Mouse (Mus musculus): Measurements from ENCODE around the gene Myo3b. TPM values are rescaled to one million over a fixed set of nuclear protein-coding genes. Genes with fewer than 3 reads are reported as not detected.
"Not testable (repeated sequence)": the region's sequence is repeated elsewhere in the genome, so short reads cannot be mapped to it uniquely, and the experiment has no call there.

Myo3b gene
- polyA plus RNA-seq (2015; fragmentation: Nextera tagmentation; extraction: Ambion mirVana): 0.04 and 0.07 TPM in 2 replicates

GRCm38 (mm10) chr2:70038752-70039151 lies at the start of gene Myo3b:
Myo3b (plus strand) TSS chr2:70039126.
- Histone ChIP-seq H3K4me1 (ENCODE audit: control insufficient read depth, insufficient read depth, low read length) (peaks cover 4% of the 10 kb centered on the region; the same call in 1 of the 2 replicates), H3K9me3 (ENCODE audit: control insufficient read depth, low read length) (no peaks in the 10 kb centered on the region), H3K27ac (ENCODE audit: low read length) (no peak within 1 kb of the TSS), H3K36me3 (ENCODE audit: control insufficient read depth, insufficient read depth, low read length) (no peaks in the 10 kb centered on the region), H3K4me3 (ENCODE audit: low read length) (no peak within 1 kb of the TSS), H3K27me3 (replicated peaks; ENCODE audit: control insufficient read depth, insufficient read depth, low read length) (no peaks in the 10 kb centered on the region), H3K4me2 (ENCODE audit: low read depth, low read length) (no peak within 1 kb of the TSS), H3K9ac (ENCODE audit: low read depth, low read length) (no peak within 1 kb of the TSS)
- WGBS: 35% methylated on average over 7 of the region's 7 CpGs
- ATAC-seq: no peak

GRCm38 (mm10) chr2:69989224-69989623 lies 49.7 kb upstream of the Myo3b start:
- H3K4me2 ChIP-seq (ENCODE audit: low read depth, low read length): no peak overlapping the region
- 0 out of 2 replicates have a peak, but pooled peaks cover 6% of the 10 kb centered on the region for H3K36me3 ChIP-seq (ENCODE audit: control insufficient read depth, insufficient read depth, low read length)
- no peak overlapping the region for H3K4me3 ChIP-seq (ENCODE audit: low read length)
- no peak overlapping the region for H3K27ac ChIP-seq (ENCODE audit: low read length)
- no peaks in the 10 kb centered on the region for H3K9me3 ChIP-seq (ENCODE audit: control insufficient read depth, low read length)
- no peak for ATAC-seq
- no peaks in the 10 kb centered on the region for H3K27me3 ChIP-seq (replicated peaks; ENCODE audit: control insufficient read depth, insufficient read depth, low read length)
- 92% methylated on average over 6 of the region's 6 CpGs for WGBS
- no peaks in the 10 kb centered on the region for H3K4me1 ChIP-seq (ENCODE audit: control insufficient read depth, insufficient read depth, low read length)
- H3K9ac ChIP-seq (ENCODE audit: low read depth, low read length): no peak overlapping the region

DNA sequence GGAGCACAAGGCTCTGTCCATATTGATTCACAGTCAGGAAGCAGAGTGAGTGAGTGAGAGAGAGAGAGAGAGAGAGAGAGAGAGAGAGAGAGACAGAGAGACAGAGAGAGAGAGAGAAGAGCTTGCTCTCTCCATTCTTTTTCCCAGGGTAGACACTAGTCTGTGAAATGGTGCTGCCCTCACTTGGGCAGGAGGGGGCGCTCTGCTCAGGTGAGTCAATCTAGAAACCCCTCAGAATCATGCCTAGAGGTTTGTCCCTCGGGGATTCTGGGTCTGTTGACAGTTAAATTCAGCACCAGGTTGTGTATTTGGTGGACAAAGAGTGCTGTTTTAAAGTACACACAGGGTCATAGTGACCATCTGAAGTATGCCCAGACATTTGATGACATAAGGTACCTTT lies 48.3 kb upstream of the Myo3b start:
- Histone ChIP-seq H3K9ac (ENCODE audit: low read depth, low read length) (no peak overlapping the region), H3K4me1 (ENCODE audit: control insufficient read depth, insufficient read depth, low read length) (no peaks in the 10 kb centered on the region), H3K4me3 (ENCODE audit: low read length) (no peak overlapping the region), H3K9me3 (ENCODE audit: control insufficient read depth, low read length) (no peaks in the 10 kb centered on the region), H3K27ac (ENCODE audit: low read length) (no peak overlapping the region), H3K27me3 (replicated peaks; ENCODE audit: control insufficient read depth, insufficient read depth, low read length) (no peaks in the 10 kb centered on the region), H3K4me2 (ENCODE audit: low read depth, low read length) (no peak overlapping the region), H3K36me3 (ENCODE audit: control insufficient read depth, insufficient read depth, low read length) (0 out of 2 replicates have a peak, but pooled peaks cover 6% of the 10 kb centered on the region)
- no peak for ATAC-seq
- WGBS: 55% methylated on average over 2 of the region's 2 CpGs

DNA sequence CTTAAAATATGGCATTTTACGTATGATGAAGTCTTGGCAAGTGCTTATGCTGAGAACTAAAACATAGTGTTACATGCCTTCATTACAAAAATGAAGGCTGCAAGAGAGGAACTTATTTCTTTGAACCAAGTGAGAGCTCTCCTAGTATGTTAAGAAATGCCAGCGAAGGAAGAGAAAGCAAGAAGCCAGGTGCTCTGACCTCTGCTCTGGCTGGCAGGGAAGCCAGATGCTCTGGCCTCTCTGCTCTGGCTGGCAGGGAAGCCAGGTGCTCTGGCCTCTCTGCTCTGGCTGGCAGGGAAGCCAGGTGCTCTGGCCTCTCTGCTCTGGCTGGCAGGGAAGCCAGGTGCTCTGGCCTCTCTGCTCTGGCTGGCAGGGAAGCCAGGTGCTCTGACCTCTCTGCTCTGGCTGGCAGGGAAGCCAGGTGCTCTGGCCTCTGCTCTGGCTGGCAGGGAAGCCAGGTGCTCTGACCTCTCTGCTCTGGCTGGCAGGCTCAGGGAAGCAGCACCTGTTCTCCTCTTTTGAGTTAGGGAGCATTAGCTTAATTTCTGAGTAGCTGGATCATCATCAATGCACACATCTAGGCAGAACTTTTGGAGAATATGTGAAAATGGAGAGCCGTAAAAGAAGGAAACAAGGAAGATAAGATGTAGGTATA lies 44.7 kb upstream of the Myo3b start:
- not testable (repeated sequence) for H3K36me3 ChIP-seq (ENCODE audit: control insufficient read depth, insufficient read depth, low read length); ATAC-seq; H3K27ac ChIP-seq (ENCODE audit: low read length); H3K4me2 ChIP-seq (ENCODE audit: low read depth, low read length); H3K9ac ChIP-seq (ENCODE audit: low read depth, low read length); H3K4me1 ChIP-seq (ENCODE audit: control insufficient read depth, insufficient read depth, low read length); H3K27me3 ChIP-seq (replicated peaks; ENCODE audit: control insufficient read depth, insufficient read depth, low read length); H3K4me3 ChIP-seq (ENCODE audit: low read length); H3K9me3 ChIP-seq (ENCODE audit: control insufficient read depth, low read length)
- 85% methylated on average over 3 of the region's 3 CpGs for WGBS

DNA sequence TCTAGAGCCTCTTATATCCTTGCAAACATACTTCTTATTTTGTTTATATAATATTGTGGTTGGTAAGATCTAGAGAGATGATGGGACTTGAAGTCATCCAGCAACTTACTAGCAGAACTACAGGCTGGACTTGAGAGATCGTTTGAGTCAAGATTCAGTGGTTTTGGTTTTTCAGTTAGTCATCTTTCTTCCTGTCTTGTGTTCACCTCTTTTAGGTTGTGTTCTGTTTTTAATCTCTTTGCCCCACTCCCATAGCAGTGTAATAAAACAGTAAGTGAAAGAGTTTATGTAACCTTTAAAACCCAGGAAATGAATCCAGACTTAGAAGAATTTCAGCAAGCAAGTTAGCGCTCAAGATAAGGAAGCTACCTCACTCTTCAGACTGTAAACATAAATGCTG lies 44.1 kb upstream of the Myo3b start:
- no peak for ATAC-seq
- Histone ChIP-seq H3K4me2 (ENCODE audit: low read depth, low read length) (no peak overlapping the region), H3K4me3 (ENCODE audit: low read length) (no peak overlapping the region), H3K9me3 (ENCODE audit: control insufficient read depth, low read length) (no peaks in the 10 kb centered on the region), H3K27me3 (replicated peaks; ENCODE audit: control insufficient read depth, insufficient read depth, low read length) (no peaks in the 10 kb centered on the region), H3K27ac (ENCODE audit: low read length) (no peak overlapping the region), H3K36me3 (ENCODE audit: control insufficient read depth, insufficient read depth, low read length) (peaks cover 6% of the 10 kb centered on the region; the same call in 1 of the 2 replicates), H3K4me1 (ENCODE audit: control insufficient read depth, insufficient read depth, low read length) (no peaks in the 10 kb centered on the region), H3K9ac (ENCODE audit: low read depth, low read length) (no peak overlapping the region)
- WGBS: 56% methylated on average over 2 of the region's 2 CpGs

DNA sequence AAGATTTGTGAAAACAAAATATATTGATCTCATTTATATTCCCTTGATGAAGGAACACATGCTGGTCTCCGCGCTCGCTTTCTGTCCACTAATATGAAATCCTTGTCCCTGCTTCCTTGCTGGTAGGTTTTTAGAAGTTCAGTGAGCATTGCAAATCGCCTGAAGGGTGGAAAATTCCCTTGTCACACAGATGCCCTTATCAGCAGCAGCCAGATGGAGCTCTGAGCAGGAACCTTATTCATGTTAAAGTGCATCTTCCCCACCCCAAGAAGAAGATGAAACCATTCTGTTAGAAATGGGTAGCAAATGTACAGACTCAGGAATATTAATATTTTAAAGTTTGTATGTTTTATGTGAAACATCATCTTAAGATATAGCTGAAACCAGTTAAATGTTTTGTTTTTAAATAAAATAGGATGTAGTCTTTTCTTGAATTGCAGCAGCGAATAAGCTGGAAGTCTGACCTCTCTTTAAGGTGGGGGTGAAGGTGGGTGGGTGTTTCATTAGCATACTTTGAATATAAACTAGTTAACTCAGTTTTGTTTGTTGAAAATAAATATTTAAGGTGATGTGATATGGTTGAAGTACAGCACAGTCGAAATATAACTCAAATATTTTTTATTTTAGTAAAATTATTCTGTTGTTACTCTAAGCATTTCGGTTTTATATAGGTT lies 39.7 kb upstream of the Myo3b start:
- no peak overlapping the region for H3K9ac ChIP-seq (ENCODE audit: low read depth, low read length)
- no peaks in the 10 kb centered on the region; the same call in 1 of the 2 replicates for H3K36me3 ChIP-seq (ENCODE audit: control insufficient read depth, insufficient read depth, low read length)
- no peaks in the 10 kb centered on the region for H3K27me3 ChIP-seq (replicated peaks; ENCODE audit: control insufficient read depth, insufficient read depth, low read length)
- H3K27ac ChIP-seq (ENCODE audit: low read length): no peak overlapping the region
- no peak overlapping the region for H3K4me3 ChIP-seq (ENCODE audit: low read length)
- 88% methylated on average over 7 of the region's 7 CpGs for WGBS
- no peaks in the 10 kb centered on the region for H3K9me3 ChIP-seq (ENCODE audit: control insufficient read depth, low read length)
- ATAC-seq: no peak
- no peaks in the 10 kb centered on the region for H3K4me1 ChIP-seq (ENCODE audit: control insufficient read depth, insufficient read depth, low read length)
- no peak overlapping the region for H3K4me2 ChIP-seq (ENCODE audit: low read depth, low read length)

DNA sequence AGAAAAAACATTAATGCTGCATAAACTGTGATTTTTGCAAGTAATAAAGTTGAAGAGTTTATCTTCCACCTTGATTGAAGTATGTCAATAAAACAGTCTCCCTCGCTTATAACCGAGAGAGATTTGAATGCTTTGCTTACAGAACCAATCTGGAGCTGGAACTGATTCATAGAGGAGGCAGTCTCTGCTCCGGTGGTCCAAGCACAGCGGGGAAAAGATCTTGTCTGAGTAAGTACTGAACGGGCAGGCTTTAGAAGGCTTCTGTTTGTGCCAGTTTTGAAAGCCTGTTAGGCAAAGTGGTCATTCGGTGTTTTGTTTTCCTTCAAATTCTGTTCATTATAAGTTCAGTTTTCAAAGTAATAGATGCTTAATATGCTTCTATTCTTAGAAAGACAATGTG lies 38.6 kb upstream of the Myo3b start:
- no peaks in the 10 kb centered on the region for H3K9me3 ChIP-seq (ENCODE audit: control insufficient read depth, low read length)
- no peak overlapping the region for H3K27ac ChIP-seq (ENCODE audit: low read length)
- no peak overlapping the region for H3K4me3 ChIP-seq (ENCODE audit: low read length)
- no peaks in the 10 kb centered on the region; the same call in 1 of the 2 replicates for H3K36me3 ChIP-seq (ENCODE audit: control insufficient read depth, insufficient read depth, low read length)
- ATAC-seq: no peak
- no peak overlapping the region for H3K4me2 ChIP-seq (ENCODE audit: low read depth, low read length)
- H3K27me3 ChIP-seq (replicated peaks; ENCODE audit: control insufficient read depth, insufficient read depth, low read length): no peaks in the 10 kb centered on the region
- no peaks in the 10 kb centered on the region for H3K4me1 ChIP-seq (ENCODE audit: control insufficient read depth, insufficient read depth, low read length)
- WGBS: 89% methylated on average over 6 of the region's 6 CpGs
- H3K9ac ChIP-seq (ENCODE audit: low read depth, low read length): no peak overlapping the region

DNA sequence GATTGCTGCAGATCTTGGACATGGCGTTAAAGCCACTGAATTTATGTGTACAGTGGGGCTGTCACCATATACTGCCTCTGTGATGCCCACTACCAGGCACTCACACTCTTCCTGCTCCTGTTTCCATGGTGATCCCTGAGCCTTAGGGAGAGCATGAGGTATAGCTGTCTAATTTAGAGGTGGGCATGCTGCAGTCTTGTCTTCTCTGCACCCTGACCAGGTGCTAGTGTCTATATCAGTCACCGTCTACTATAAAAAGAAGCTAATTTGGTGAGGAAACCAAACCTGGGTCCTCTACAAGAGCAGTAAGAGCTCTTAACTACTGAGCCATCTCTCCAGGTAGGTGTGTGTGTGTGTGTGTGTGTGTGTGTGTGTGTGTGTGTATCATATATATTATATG lies 32.4 kb upstream of the Myo3b start:
- no peaks in the 10 kb centered on the region for H3K27me3 ChIP-seq (replicated peaks; ENCODE audit: control insufficient read depth, insufficient read depth, low read length)
- no peak for ATAC-seq
- no peaks in the 10 kb centered on the region for H3K9me3 ChIP-seq (ENCODE audit: control insufficient read depth, low read length)
- H3K4me3 ChIP-seq (ENCODE audit: low read length): no peak overlapping the region
- H3K4me2 ChIP-seq (ENCODE audit: low read depth, low read length): no peak overlapping the region
- H3K9ac ChIP-seq (ENCODE audit: low read depth, low read length): no peak overlapping the region
- 96% methylated on average over 2 of the region's 2 CpGs for WGBS
- peaks cover 2% of the 10 kb centered on the region; the same call in 1 of the 2 replicates for H3K36me3 ChIP-seq (ENCODE audit: control insufficient read depth, insufficient read depth, low read length)
- H3K4me1 ChIP-seq (ENCODE audit: control insufficient read depth, insufficient read depth, low read length): no peaks in the 10 kb centered on the region
- H3K27ac ChIP-seq (ENCODE audit: low read length): no peak overlapping the region

DNA sequence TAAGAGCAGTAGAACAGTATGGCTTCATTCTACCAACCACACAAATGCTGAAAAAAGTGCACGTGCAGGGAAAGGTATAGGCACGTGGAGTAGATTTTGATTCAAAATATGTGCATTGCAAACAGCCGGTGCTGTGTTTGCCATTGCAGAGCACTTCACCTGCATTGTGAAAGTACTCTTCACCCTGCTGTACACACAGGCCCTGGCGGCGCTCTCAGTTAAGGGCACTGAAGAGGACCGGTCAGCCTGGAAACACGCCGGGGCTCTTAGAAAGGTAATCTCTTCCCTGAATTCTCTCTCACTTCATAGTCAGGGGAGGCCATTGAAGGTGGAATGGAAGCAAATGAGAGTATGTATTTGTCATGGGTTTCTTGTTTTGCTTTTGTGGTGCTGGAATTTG lies 26.0 kb upstream of the Myo3b start:
- Histone ChIP-seq H3K27me3 (replicated peaks; ENCODE audit: control insufficient read depth, insufficient read depth, low read length) (no peaks in the 10 kb centered on the region), H3K27ac (ENCODE audit: low read length) (no peak overlapping the region), H3K4me3 (ENCODE audit: low read length) (no peak overlapping the region), H3K36me3 (ENCODE audit: control insufficient read depth, insufficient read depth, low read length) (peaks cover 2% of the 10 kb centered on the region), H3K9ac (ENCODE audit: low read depth, low read length) (no peak overlapping the region), H3K4me1 (ENCODE audit: control insufficient read depth, insufficient read depth, low read length) (no peaks in the 10 kb centered on the region), H3K4me2 (ENCODE audit: low read depth, low read length) (no peak overlapping the region), H3K9me3 (ENCODE audit: control insufficient read depth, low read length) (no peaks in the 10 kb centered on the region)
- WGBS: 90% methylated on average over 8 of the region's 8 CpGs
- no peak for ATAC-seq
